Mouse (Mus musculus): ENCODE data around the gene Klra1.

DNA sequence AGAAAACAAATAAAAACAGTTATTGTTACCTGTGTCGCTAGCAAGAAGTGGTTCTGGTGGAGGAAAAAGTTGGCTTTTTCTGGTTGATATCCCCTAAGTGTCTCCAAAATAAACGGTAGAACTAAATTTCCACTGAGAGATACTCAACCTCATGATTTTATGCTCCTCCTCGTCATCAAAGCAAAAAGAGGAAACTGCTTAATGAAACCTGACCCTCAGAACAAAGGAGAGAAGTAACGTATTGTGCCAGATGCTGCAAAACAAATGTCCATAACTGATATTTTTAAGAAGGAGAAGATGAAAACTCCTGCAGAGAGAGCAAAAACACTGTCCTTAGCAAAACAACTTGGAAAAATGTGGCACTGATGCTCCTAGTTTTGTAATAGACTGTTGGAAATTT lies 4.3 kb downstream of the Klra1 start:
- TF ChIP-seq CTCF (IDR thresholded peaks at IDR 0.05; ENCODE audit: low read depth) (no peak), EP300 (IDR thresholded peaks at IDR 0.05; ENCODE audit: low read depth) (no peak)
